Mouse (Mus musculus): ENCODE results near the gene Cdkn2b.

The Cdkn2b gene

GRCm38 (mm10) chr4:89310491-89311254 is at the start of gene Cdkn2b:
TSS of gene Cdkn2b (minus strand) at chr4:89311039.
- peak; percentile 93 for DNase-seq (ENCODE audit: low spot score)

DNA sequence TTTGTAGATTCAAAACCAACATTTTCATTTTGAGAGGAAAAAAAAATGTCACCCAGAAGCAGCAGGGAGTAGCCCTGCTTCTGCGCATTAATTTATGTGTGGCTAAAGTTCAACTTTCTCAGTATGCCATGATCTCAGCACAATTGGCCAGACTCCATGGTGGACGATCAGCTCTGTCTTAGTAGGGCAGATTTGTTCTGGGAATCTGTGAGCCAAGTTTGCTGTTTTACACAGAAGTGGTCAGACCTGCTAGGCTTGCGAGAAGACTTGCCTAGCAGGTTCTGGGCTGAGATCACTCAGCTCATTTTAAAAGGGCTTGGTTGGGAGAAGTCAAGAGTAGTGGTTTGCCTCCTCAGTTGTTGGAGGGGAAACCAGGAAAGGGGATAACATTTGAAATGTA is 49.5 kb upstream of the Cdkn2b start:
- DNase-seq (ENCODE audit: low spot score): peak; percentile 75

DNA sequence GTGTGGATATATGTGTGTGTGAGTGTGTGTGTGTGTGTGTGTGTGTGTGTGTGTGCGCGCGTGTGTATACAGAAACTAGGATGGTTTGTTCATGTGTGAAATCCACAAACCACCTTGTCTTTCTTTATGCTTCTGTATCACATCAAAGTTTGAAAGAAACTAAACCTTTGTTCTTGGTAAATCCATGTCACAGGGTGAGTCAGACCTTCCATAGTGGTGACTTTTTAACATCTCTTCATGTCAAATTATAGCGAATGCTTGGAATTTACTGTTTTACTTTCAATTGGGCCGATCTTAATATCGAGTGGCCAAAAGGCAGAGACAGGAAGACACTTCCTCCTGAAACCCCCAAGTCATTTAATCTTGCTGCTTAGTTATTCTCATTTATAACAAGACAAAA is 48.7 kb upstream of the Cdkn2b start:
- DNase-seq (ENCODE audit: low spot score): no peak

DNA sequence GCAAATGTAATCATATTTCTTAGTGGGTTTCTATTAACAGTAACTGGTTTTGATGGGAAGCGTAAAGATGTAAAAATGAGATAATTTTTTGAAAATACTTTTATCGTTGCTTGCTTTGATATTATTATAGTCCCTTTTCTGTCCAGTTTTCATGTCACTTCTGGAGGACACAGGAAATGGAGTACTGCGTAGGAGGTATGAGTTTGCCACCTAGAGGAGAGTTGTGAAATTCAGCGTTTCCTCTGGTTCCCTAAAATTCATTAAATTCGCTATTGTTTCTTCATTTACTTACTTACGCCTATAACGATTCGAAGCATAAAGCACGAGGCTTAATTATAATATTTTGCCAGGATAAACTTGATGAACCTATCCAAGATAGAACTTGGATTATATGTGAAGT is 43.1 kb upstream of the Cdkn2b start:
- DNase-seq (ENCODE audit: low spot score): no peak

GRCm38 (mm10) chr4:89353071-89353582 is 42.3 kb upstream of the Cdkn2b start:
- no peak for DNase-seq (ENCODE audit: low spot score)

DNA sequence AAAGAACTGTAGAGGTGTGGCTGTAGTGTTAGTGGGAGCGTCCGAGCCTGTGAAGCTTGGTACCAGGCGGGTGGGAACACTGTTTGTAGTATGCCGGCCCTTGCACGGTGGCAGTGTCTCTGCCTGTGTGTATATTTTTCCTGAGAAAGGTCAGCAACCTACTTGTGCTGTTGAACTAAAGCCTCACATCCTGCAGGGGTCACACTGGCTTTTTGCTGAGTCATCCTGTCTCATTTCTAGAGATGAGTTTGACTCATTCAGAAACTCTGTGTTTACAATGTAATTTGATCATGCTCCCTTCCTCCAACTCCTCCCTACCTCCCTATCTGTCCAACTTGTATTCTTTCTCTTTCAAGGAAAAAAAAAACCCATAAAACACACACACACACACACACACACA is 40.6 kb upstream of the Cdkn2b start:
- no peak for DNase-seq (ENCODE audit: low spot score)

DNA sequence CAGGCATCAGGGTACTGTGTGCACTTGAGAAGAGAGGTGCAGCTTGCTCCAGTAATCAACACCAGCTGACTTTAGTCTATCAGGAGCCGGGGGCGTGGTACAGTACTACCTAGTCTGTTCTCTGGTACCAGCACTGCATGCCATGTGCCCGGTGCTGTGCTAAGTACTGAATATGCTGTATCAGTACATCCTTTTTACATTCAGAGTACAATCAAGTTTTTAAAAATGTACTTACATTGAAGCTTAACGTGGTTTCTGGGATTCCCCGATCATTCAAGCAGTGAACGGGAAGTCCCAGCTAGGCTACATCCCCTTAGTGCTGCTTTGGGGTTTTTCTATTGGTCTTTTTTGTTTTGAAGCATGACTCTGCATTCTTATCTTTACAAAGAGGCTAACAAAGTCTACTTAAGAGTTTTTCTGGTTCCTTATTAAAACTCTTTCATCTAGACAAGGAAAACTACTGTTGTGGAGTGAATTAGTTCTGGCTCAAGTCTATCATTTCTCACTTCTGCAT is 40.2 kb upstream of the Cdkn2b start:
- no peak for DNase-seq (ENCODE audit: low spot score)

GRCm38 (mm10) chr4:89350391-89350790 is 39.6 kb upstream of the Cdkn2b start:
- DNase-seq (ENCODE audit: low spot score): no peak

DNA sequence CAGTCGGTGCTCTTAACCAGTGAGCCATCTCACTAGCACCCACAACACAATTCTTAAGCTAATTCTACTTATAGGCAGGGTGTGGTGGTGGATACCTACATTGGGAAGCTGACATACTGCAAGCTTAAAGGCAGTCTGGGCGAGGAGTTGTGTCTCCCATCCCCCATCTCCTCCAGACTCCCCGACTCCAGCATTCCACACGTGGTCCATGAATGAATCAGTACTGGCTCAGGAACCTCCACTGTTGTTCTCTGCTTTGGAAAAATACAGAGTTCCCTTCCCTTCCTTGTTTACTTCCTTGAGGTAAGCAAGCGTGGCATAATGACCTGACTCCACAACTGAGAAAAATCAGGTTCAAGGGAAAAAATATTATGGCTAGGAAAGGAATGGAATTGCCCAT is 38.0 kb upstream of the Cdkn2b start:
- peak; percentile 12 for DNase-seq (ENCODE audit: low spot score)

DNA sequence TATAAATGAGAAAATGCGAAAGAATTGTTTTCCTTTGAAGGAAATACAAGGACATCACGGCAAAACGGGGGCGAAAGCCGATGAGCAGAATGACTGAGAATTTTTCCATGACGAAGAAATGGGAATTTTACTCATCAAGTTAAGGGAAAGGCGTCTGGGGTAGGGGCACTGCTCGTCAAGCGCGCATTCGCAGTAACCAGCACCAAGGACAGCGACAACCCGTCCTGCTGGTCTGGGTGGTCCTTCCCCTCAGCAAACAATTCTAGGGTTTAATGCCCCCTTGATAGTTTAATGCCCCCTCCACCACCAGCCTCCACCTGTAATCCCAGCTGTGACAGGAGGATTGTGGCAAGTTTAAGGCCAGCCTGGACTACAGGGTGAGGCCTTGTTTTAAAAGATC is 2.6 kb upstream of the Cdkn2b start:
- DNase-seq (ENCODE audit: low spot score): no peak

GRCm38 (mm10) chr4:89309996-89310395 is 843 bp downstream of the Cdkn2b start:
- DNase-seq (ENCODE audit: low spot score): no peak

GRCm38 (mm10) chr4:89308001-89308400 is 2.8 kb downstream of the Cdkn2b start:
- DNase-seq (ENCODE audit: low spot score): no peak

DNA sequence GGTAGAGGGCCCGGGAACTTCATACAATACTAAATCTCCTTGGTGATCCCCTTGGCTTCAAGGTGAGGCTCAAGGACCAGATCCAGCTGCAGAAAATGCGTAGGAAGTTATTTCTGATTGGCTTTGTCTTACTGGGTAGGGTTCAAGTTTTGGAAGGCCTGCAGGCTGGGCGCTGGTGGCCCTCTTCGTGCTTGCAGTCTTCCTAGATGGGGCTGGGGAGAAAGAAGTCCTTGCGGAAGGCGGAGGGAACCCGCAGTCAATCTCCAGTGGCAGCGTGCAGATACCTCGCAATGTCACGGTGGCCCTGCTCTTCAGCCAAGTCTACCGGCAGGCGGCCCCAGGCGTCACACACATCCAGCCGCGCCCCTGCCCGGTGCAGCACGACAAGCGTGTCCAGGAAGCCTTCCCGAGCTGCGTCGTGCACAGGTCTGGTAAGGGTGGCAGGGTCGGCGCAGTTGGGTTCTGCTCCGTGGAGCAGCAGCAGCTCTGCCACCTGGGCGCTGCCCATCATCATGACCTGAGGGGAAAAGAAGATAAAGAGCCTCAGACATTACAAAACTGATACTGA is 4.0 kb downstream of the Cdkn2b start:
- no peak for DNase-seq (ENCODE audit: low spot score)

DNA sequence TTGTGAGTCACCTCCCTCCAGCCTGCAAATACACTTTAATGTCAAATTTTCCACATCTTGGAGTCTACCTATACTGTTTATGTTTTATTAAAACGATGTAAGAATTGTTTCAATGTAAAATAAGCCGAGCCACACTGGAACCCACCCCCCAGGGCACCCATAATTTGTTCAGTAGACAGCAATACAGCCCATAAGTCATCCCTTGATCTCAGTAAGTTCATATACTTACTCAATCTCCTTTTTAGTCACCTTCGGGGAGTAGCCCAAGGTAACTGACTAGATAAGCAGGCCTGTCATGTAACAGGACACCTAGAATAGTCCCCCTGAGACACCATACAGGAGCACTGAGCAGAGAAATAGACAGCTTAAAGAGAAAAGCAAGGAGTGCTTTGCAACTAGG is 5.1 kb downstream of the Cdkn2b start:
- DNase-seq (ENCODE audit: low spot score): no peak

- no peak for DNase-seq (ENCODE audit: low spot score)
These were observed 7.4 kb downstream of the Cdkn2b start for GRCm38 (mm10) chr4:89303281-89303995.

- DNase-seq (ENCODE audit: low spot score): no peak
These were observed 8.7 kb downstream of the Cdkn2b start for GRCm38 (mm10) chr4:89302129-89302528.

- no peak for DNase-seq (ENCODE audit: low spot score)
These were observed 11.1 kb downstream of the Cdkn2b start for GRCm38 (mm10) chr4:89299721-89300120.

GRCm38 (mm10) chr4:89295441-89296220 is 15.2 kb downstream of the Cdkn2b start:
- no peak for DNase-seq (ENCODE audit: low spot score)

DNA sequence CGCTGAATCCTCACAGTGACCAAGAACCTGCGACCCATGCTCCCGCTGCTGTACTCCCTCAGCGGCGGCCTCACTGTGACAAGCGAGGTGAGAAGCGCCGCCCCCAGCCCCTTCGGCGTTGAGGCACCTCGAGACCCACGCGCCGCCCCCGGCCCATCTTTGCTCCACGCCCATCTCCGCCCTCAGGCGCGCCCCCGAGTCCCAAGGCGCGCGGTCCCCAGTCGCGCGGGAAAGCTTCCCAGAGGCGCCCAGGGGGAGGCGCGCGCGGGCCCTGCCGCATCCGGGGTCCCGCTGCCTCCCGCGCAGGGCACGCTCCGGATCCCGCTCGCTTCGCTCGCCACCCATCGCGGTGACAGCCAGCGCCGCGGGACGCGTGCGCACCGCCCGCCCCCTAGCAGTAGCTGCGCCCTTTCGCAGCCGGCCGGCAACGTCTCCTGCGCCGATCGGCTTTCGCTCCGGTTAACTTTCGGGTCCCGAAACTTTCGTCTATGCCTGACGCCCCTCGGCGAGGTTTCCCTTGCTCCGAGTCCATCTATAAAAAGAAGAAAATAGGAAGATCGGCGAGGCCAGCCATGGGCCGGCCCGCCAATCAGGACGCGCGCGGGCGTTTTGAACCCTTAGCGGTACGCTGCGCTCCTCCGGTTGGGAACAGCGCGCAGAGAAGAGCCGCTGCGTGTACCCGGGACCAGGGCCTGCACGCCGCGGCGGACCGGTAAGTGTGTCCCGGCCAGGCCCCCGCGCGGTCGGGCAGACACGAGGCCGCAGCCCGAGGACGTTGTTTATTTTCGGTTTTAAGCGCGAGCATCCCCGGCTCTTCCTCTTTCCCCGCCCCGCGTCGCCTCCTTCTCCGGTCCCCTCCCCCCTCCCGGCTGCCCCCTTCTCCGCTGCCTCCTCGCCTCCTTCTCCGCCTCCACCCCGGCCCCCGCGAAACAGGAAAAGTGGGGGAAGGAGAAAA is 16.1 kb downstream of the Cdkn2b start, which contains the start of gene Cdkn2a:
TSS of gene Cdkn2a (minus strand) at position 168 of the 955 bp plus-strand sequence.
- DNase-seq (ENCODE audit: low spot score): peak; percentile 14

GRCm38 (mm10) chr4:89294091-89294485 is 16.8 kb downstream of the Cdkn2b start:
- no peak for DNase-seq (ENCODE audit: low spot score)

- DNase-seq (ENCODE audit: low spot score): no peak
These were observed 17.3 kb downstream of the Cdkn2b start for GRCm38 (mm10) chr4:89293516-89293915.
